Mouse (Mus musculus): ENCODE results near the gene Gm40193.

DNA sequence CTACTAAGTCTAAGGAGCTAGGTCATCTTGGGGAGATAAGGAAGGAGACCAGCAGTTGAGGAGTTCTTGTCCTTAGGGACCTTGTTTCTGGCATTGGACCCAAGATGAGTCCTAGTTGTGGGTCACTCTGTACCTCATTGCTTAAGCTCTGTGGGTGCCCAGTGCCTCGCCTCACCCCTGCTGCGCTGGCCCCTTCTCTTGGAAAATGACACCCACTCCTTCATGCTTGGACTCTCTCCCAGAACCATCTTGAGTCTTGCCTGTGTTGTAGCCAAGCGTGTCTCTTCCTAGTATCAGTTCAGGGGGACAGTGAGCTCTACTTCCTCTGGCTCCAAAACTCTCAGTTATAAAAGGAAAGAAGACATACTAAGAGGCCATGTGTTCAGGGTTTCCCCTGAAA lies 43.6 kb downstream of the Gm40193 start:
- TF ChIP-seq POLR2A (IDR thresholded peaks at IDR 0.05; ENCODE audit: low read depth, low read length) (no peak), CTCF (IDR thresholded peaks at IDR 0.05; ENCODE audit: extremely low read depth, insufficient read length, insufficient replicate concordance, low read depth, low read length) (no peak)

All from small intestine, adult 2 months (tissue).